Mouse (Mus musculus) adrenal gland, postnatal 14 days (tissue): ENCODE measurements around the gene Nucb1. TPM values are rescaled to one million over a fixed set of nuclear protein-coding genes. Genes with fewer than 3 reads are reported as not detected.
"Not testable (repeated sequence)": the region's sequence is repeated elsewhere in the genome, so short reads cannot be mapped to it uniquely, and the experiment has no call there.

Experiments used
- DNase-seq: peaks from one replicate; pipeline ENCODE4 v3.0.0; 2021; ENCODE audit warnings: mixed read lengths
- long read RNA-seq, 2 experiments: library from polyadenylated mRNA; stranded (forward); transcript quantifications; one replicate each; pipeline ENCODE4 v2.0.0; 2021
- total RNA-seq: library from RNA; stranded (reverse); gene quantifications from 2 replicates; pipeline ENCODE4 v1.2.3, GENCODE M21; 2021

Gene Nucb1
- 199 and 204 TPM in 2 replicates for total RNA-seq
- long read RNA-seq, experiment 1, full-length matches to known transcripts, result 277 of 325 reads
- long read RNA-seq, experiment 1, partial matches to known transcripts, result 21 of 325 reads
- long read RNA-seq, experiment 1, other reads (novel, unspliced or antisense), result 27 of 325 reads
- long read RNA-seq, experiment 2, full-length matches to known transcripts, result 146 of 177 reads
- long read RNA-seq, experiment 2, partial matches to known transcripts, result 18 of 177 reads
- long read RNA-seq, experiment 2, other reads (novel, unspliced or antisense), result 13 of 177 reads

- DNase-seq, result peak; percentile 95
Observed at GRCm38 (mm10) chr7:45509912-45510787, at the start of gene Nucb1. Gene Nucb1 (minus strand): TSS chr7:45510406.

- DNase-seq, result no peak
Observed at GRCm38 (mm10) chr7:45558907-45559306, 48.7 kb upstream of the Nucb1 start.

GRCm38 (mm10) chr7:45555787-45556186, 45.6 kb upstream of the Nucb1 start:
- peak; percentile 92 for DNase-seq

DNA sequence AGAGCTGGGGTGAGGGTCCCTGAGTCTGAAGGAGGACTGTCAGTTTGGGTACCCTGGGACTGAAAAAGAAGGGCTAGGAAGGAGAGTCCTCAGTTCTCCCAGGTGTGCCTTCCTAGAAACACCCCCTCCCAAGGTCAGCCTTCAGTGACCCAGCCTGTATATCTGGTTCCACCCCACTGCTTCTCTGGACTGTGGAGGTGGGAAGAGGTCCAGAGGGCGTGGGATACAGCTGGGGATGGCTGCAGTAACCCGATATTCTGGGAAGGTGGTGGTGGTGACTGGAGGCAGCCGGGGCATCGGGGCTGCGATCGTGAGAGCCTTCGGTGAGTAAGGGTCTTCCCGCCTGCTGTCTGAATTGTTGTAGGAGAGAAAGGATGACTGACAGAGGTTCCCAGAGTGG, 44.5 kb upstream of the Nucb1 start, which contains the start of gene Hsd17b14:
Gene Hsd17b14 (plus strand): TSS at position 150 of the 400 bp plus-strand sequence.
- no peak for DNase-seq

DNA sequence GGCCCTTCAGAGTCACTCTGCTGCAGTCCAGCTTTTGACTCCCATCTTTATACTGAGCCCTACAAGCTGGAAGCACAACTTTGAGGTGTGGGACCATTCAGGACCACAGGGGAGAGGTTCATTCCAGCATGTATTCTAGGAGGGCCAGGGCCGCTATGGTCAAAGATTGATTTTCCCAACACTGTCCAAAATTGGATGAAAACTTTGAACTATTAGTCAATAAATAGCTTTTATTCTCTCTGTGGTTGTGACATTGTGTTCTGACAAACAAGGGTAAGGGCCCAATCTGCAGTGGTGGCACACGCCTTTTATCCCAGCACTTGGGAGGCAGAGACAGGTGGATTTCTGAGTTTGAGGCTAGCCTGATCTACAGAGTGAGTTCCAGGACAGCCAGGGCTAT, 43.8 kb upstream of the Nucb1 start:
- no peak for DNase-seq

DNA sequence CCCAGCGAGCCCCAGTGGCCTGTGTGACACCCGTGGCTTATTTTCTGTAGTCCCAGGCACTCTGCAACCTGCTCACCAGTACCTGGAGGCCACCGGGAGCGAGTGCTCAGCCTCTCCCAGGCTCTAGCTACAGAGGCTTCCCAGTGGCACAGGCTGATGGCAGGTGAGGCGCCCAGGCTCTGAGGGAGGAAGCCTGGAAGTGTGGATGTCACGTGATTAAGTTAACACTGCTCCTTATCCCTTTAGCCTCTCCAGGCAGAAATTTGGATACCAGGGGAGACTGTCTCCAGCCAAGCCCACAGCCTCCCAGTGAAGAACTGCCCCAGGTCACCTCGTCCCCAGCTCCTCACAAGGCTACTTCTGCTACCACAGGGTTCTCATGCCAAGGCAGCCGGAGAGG, 43.3 kb upstream of the Nucb1 start:
- no peak for DNase-seq

DNA sequence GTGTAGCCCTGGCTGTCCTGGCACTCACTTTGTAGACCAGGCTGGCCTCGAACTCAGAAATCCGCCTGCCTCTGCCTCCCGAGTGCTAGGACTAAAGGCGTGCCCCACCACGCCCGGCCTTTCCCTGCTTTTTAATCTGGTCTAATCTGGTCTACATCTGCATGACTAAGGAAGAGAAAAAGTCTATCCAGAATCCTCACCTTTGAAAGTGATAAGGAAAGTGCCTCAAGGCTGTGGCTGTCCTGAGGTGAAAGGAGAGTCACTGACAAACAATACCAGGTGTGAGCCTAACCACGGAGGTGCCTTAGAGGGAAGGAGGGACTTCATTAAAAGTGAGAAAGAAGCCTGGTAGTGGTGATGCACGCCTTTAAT, 41.3 kb upstream of the Nucb1 start:
- DNase-seq, result no peak

- DNase-seq, result no peak
Observed at GRCm38 (mm10) chr7:45550821-45551511, 40.8 kb upstream of the Nucb1 start.

- peak; percentile 45 for DNase-seq
Observed at GRCm38 (mm10) chr7:45549641-45550436, 39.6 kb upstream of the Nucb1 start.

DNA sequence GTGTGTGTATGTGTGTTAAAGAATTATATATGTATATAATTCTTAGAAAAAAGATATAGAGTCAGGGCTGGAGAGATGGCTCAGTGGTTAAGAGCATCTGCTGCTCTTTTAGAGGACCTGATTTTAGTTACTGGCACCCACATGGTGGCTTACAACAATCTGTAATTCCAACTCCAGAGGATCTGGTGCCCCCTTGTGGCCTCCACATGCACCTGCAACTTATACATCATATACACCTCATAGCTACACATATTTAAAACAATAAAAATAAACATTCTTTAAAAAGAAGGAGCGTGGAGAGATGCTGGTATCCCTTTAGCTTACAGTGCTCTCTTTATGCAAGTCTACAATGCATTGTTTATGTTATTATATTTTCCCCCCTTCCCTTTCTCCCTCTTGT, 34.3 kb upstream of the Nucb1 start:
- DNase-seq, result no peak

- no peak for DNase-seq
Observed at GRCm38 (mm10) chr7:45540213-45540612, 30.0 kb upstream of the Nucb1 start.

DNA sequence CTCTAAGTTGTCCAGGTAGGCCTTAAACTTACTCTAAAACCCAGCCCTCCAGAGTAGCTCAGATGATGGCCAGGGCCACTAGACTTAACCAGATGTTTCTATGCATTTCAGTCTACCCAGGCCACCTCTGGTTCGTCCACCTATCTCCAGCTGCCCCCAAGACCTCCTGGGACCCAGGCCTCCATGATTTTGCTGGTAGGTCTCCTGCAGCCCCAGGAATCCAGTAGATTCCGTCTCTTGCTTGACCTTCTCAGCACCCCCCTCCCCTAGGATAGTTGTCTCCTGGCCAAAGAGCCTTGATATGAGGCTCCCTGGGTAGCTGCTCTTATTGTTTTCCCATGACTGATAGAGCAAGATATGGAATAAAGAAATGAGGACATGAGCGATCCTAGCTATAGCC, 28.9 kb upstream of the Nucb1 start:
- no peak for DNase-seq

DNA sequence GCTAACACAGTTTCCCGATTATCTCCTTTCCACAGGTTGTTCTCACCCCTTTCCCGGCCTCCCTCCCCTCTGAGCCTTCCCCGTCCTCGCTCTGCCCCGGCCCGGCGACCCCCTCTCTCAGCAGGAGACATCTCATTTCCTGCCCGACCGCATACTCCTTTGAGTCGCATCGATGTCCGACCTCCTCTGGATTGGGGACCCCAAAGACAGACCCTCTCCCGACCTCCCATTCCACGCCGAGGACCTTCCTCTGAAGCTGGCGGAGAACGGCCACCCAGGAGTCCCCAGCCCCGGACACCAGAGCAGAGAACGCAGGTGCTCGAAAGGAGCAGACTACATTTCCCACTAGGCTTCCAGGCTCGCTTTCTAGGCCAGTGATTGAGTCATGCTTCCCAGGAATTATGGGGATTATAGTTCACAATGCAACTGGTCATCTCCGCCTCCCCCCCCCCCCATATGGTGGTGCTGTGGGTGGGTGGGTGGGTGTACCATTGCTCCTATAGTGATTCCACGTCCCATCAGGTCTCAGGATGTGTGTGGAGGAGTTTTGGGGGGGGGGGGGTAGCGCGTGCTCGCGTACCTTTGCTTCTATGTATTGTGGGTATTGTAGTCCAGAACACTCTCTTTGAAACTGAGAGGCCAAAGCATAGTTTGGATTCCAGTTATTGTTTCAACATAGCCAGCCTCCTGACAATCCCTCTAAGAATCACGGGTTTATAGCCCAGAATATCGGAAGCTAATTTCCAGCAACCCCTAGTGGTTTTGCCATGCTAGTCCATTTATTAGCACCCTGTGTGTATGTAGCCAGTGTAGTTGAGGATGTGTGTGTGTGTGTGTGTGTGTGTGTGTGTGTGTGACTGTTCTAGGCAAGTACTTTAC, 28.2 kb upstream of the Nucb1 start:
- DNase-seq, result peak; percentile 56

- no peak for DNase-seq
Observed at GRCm38 (mm10) chr7:45537602-45538001, 27.4 kb upstream of the Nucb1 start.

GRCm38 (mm10) chr7:45535676-45536075, 25.5 kb upstream of the Nucb1 start:
- DNase-seq, result no peak

DNA sequence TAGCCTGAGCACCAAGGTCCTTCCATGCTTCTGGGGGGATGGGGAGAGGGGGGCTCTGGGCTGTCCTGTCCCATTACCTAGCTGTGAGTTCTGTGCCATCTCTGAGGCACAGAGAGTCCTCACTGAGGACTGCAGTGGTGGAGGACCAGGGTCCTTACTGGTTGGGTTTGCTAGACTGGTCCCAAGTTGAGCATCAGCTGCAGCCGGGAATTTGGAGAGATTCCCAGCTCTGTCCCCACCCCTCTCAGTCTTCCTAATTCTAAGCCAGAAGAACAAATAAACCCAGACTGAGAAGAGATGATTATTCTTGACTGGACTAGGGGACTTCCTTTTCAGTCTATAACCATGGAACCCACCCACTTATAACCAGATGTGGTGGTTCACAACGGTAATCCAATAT, 20.4 kb upstream of the Nucb1 start:
- DNase-seq, result no peak

- peak; percentile 27 for DNase-seq
Observed at GRCm38 (mm10) chr7:45529461-45529860, 19.3 kb upstream of the Nucb1 start.

DNA sequence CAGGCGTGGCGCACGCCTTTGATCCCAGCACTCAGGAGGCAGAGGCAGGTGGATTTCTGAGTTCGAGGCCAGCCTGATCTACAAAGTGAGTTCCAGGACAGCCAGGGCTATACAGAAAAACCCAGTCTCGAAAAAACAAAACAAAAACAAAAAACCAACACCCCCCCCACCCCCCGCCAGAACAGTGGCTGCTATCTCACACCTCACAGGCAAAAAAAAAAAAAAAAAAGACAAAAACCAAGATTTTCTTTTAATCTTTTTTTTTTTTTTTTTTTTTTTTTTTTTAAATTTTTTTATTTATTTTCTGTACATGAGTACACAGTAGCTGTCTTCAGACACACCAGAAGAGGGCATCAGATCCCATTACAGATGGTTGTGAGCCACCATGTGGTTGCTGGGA, 17.0 kb upstream of the Nucb1 start:
- not testable (repeated sequence) for DNase-seq

GRCm38 (mm10) chr7:45526474-45527120, 16.4 kb upstream of the Nucb1 start:
- DNase-seq, result no peak

DNA sequence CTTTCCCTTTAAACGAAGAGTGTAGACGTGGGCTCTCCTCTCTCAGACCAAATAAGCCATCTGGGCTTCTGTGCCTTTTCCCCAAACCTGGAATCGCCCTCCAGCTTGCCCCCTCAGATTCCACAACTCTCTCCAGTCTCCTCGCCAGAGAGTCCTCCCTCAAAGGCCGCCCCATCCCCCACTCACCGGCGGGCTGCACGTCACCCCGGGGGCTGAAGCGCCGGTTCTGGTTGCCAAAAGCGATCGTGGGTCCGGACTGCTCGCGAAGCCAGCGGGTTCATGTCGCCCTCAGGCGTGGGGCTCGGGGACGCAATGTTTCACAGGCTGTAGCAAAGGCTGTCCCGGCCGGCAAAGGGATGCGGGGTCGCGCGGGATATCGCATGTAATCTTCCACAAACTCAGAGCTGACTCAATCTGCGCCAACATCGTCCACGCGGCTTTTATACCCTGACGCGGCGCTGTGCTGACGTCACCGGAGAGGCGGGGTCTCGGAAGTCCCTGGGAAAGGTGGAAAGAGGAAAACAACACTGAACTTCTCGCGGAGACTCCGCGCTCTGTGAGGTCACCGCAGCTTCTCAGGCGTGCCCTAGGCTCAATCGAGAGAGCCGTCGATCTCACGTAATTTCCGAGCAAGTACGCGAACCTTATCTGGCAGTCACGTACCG, 15.7 kb upstream of the Nucb1 start, which contains the start of the genes Ppp1r15a and Plekha4:
Gene Ppp1r15a (minus strand): TSS at position 460 of the 665 bp plus-strand sequence.
Gene Plekha4 (plus strand): TSS at position 522 of the 665 bp plus-strand sequence.
- peak; percentile 97 for DNase-seq
